12 mouse cellular contexts compared by ENCODE assay signal in genomic region chr2:119311544-119311943, GRCm38 (mm10). TPM values are rescaled to one million over a fixed set of nuclear protein-coding genes. Genes with fewer than 3 reads are reported as not detected.
A peak's percentile ranks its signal among the peaks of the same experiment; 100 is the strongest.
DNase-seq lines count a peak whose midpoint lies in the region; ATAC-seq lines count a peak whose summit lies in the region.
"Had no signal": no experiment of that assay in that cellular context is flagged by ENCODE, and none has a peak within 500 bp of the region (broad histone marks: within the 10 kb centered on the region; RNA-seq: fewer than 3 reads in every experiment).

No protein-coding gene starts in this region.

- H3K36me3 ChIP-seq in hindbrain, embryonic 10.5 days, result no peaks in the 10 kb centered on the region
- H3K36me3 ChIP-seq in hindbrain, embryonic 16.5 days (ENCODE audit: control insufficient read depth, insufficient read depth, low read length), result no peaks in the 10 kb centered on the region
- no peaks in the 10 kb centered on the region for H3K36me3 ChIP-seq in heart, embryonic 14.5 days (ENCODE audit: control insufficient read depth, insufficient read depth, low read length)
- no peaks in the 10 kb centered on the region for H3K36me3 ChIP-seq in midbrain, embryonic 15.5 days (replicated peaks)
- no peaks in the 10 kb centered on the region for H3K36me3 ChIP-seq in midbrain, embryonic 14.5 days (ENCODE audit: control insufficient read depth, insufficient read depth, low read length)
- H3K36me3 ChIP-seq: hindbrain, embryonic 15.5 days had no signal

- WGBS in hindbrain, embryonic 10.5 days, result 54% methylated on average over 12 of the region's 12 CpGs
- WGBS in hindbrain, embryonic 16.5 days, result 53% methylated on average over 12 of the region's 12 CpGs
- 40% methylated on average over 12 of the region's 12 CpGs for WGBS in heart, embryonic 14.5 days
- WGBS in midbrain, embryonic 15.5 days, result 60% methylated on average over 12 of the region's 12 CpGs
- 54% methylated on average over 12 of the region's 12 CpGs for WGBS in midbrain, embryonic 14.5 days

- peaks cover 5% of the 10 kb centered on the region; the same call in 1 of the 2 replicates for H3K9me3 ChIP-seq in hindbrain, embryonic 10.5 days
- peaks cover 2% of the 10 kb centered on the region; the same call in 1 of the 2 replicates for H3K9me3 ChIP-seq in hindbrain, embryonic 16.5 days (ENCODE audit: control insufficient read depth, low read length)
- H3K9me3 ChIP-seq in heart, embryonic 14.5 days (ENCODE audit: control insufficient read depth, low read length), result peaks cover 4% of the 10 kb centered on the region; the same call in 1 of the 2 replicates
- no peaks in the 10 kb centered on the region for H3K9me3 ChIP-seq in midbrain, embryonic 15.5 days
- no peaks in the 10 kb centered on the region for H3K9me3 ChIP-seq in midbrain, embryonic 14.5 days (ENCODE audit: control insufficient read depth, low read length)
- H3K9me3 ChIP-seq: hindbrain, embryonic 15.5 days had no signal

- H3K4me1 ChIP-seq in hindbrain, embryonic 10.5 days (replicated peaks), result peaks cover 48% of the 10 kb centered on the region
- H3K4me1 ChIP-seq in hindbrain, embryonic 16.5 days (ENCODE audit: control insufficient read depth, insufficient read depth, low read depth, low read length), result 0 out of 2 replicates have a peak, but pooled peaks cover 2% of the 10 kb centered on the region
- peaks cover 0 to 2% of the 10 kb centered on the region in 2 experiments; a peak in 1 of 4 replicates for H3K4me1 ChIP-seq in heart, embryonic 14.5 days (ENCODE audit: control insufficient read depth in 2 of 2, insufficient read depth in 2 of 2, low read length in 2 of 2)
- H3K4me1 ChIP-seq in midbrain, embryonic 15.5 days, result 0 out of 2 replicates have a peak, but pooled peaks cover 3% of the 10 kb centered on the region
- H3K4me1 ChIP-seq in midbrain, embryonic 14.5 days (ENCODE audit: control insufficient read depth, insufficient read depth, low read length), result 0 out of 2 replicates have a peak, but pooled peaks cover 7% of the 10 kb centered on the region

- H3K27me3 ChIP-seq in hindbrain, embryonic 10.5 days (ENCODE audit: insufficient read depth, poor library complexity, severe bottlenecking), result peaks cover 41% of the 10 kb centered on the region
- peaks cover 4% of the 10 kb centered on the region for H3K27me3 ChIP-seq in hindbrain, embryonic 16.5 days (replicated peaks; ENCODE audit: control insufficient read depth, insufficient read depth, low read length)
- H3K27me3 ChIP-seq in heart, embryonic 14.5 days (ENCODE audit: control insufficient read depth, insufficient read depth, low read length), result no peaks in the 10 kb centered on the region
- peaks cover 24% of the 10 kb centered on the region for H3K27me3 ChIP-seq in midbrain, embryonic 15.5 days (replicated peaks)
- 0 out of 2 replicates have a peak, but pooled peaks cover 6% of the 10 kb centered on the region for H3K27me3 ChIP-seq in midbrain, embryonic 14.5 days (ENCODE audit: control insufficient read depth, insufficient read depth, low read length)

- H3K4me3 ChIP-seq in hindbrain, embryonic 10.5 days, result no peak overlapping the region
- no peak overlapping the region for H3K4me3 ChIP-seq in hindbrain, embryonic 16.5 days (ENCODE audit: low read length)
- H3K4me3 ChIP-seq in heart, embryonic 14.5 days (ENCODE audit: control insufficient read depth in 1 of 2, insufficient read depth in 1 of 2, low read depth in 1 of 2, low read length in 2 of 2), result no peak overlapping the region
- H3K4me3 ChIP-seq in midbrain, embryonic 15.5 days, result no peak overlapping the region
- H3K4me3 ChIP-seq in midbrain, embryonic 14.5 days (replicated peaks; ENCODE audit: low read depth, low read length), result no peak overlapping the region
- H3K4me3 ChIP-seq: hindbrain, embryonic 15.5 days had no signal

- DNase-seq in hindbrain, embryonic 10.5 days (ENCODE audit: low spot score), result no peak
- DNase-seq in kidney, postnatal 10 days, result peak; percentile 86
- DNase-seq in lung, postnatal 36 days, result peak; percentile 58
- no peak for DNase-seq in MN1 (ENCODE audit: low spot score)
- no peak for DNase-seq in midbrain, embryonic 14.5 days
- DNase-seq: cerebellum, adult 2 months; lung, embryonic 14.5 days; right cerebral cortex, adult 18-20 months had no signal

- ATAC-seq in hindbrain, embryonic 16.5 days, result no peak
- ATAC-seq in heart, embryonic 14.5 days (ENCODE audit: insufficient number of reproducible peaks, insufficient read depth, low FRiP score, low read depth), result no peak
- ATAC-seq in midbrain, embryonic 15.5 days (replicated peaks), result no peak
- no peak for ATAC-seq in midbrain, embryonic 14.5 days (ENCODE audit: low FRiP score, low TSS enrichment)

- H3K4me2 ChIP-seq in hindbrain, embryonic 16.5 days (ENCODE audit: low read length), result no peak overlapping the region
- no peak overlapping the region for H3K4me2 ChIP-seq in heart, embryonic 14.5 days (ENCODE audit: low read length)
- no peak overlapping the region for H3K4me2 ChIP-seq in midbrain, embryonic 15.5 days
- H3K4me2 ChIP-seq in midbrain, embryonic 14.5 days (ENCODE audit: low read length), result no peak overlapping the region
- H3K4me2 ChIP-seq: hindbrain, embryonic 15.5 days; lung, embryonic 14.5 days had no signal

- peak overlapping the region; percentile 51; the same call in 1 of the 2 replicates for H3K27ac ChIP-seq in hindbrain, embryonic 10.5 days
- no peak overlapping the region for H3K27ac ChIP-seq in hindbrain, embryonic 16.5 days (ENCODE audit: low read depth, low read length)
- H3K27ac ChIP-seq in heart, embryonic 14.5 days (replicated peaks in 1 of 2; ENCODE audit: control insufficient read depth in 1 of 2, insufficient read depth in 1 of 2, low read depth in 2 of 2, low read length in 2 of 2), result peak overlapping the region; percentile 59 to 60
- H3K27ac ChIP-seq in midbrain, embryonic 15.5 days, result no peak overlapping the region
- no peak overlapping the region for H3K27ac ChIP-seq in midbrain, embryonic 14.5 days (replicated peaks; ENCODE audit: low read depth, low read length)
- H3K27ac ChIP-seq: hindbrain, embryonic 15.5 days had no signal

- H3K9ac ChIP-seq in hindbrain, embryonic 16.5 days (ENCODE audit: low read depth, low read length), result no peak overlapping the region
- no peak overlapping the region for H3K9ac ChIP-seq in heart, embryonic 14.5 days (ENCODE audit: low read length)
- H3K9ac ChIP-seq in midbrain, embryonic 15.5 days, result no peak overlapping the region
- H3K9ac ChIP-seq in midbrain, embryonic 14.5 days (replicated peaks; ENCODE audit: low read length), result no peak overlapping the region
- H3K9ac ChIP-seq: hindbrain, embryonic 15.5 days; lung, embryonic 14.5 days had no signal

RNA-seq across cellular contexts. Expression of gene Dll4, which starts 14.0 kb away (rescaled TPM):
- polyA plus RNA-seq in hindbrain, embryonic 10.5 days (2016; fragmentation: Nextera tagmentation; extraction: Ambion mirVana), result 4.7 and 5.8 TPM in 2 replicates
- 5.3 and 6.0 TPM in 2 replicates for polyA plus RNA-seq in hindbrain, embryonic 16.5 days (2015; fragmentation: Nextera tagmentation; extraction: Ambion mirVana)
- 6.9 and 8.8 TPM in 2 replicates for polyA plus RNA-seq in heart, embryonic 14.5 days (2014; fragmentation: Nextera tagmentation; extraction: Ambion mirVana)
- polyA plus RNA-seq in midbrain, embryonic 15.5 days (2015; fragmentation: Nextera tagmentation; extraction: Ambion mirVana), result 5.2 and 5.3 TPM in 2 replicates
- 4.0 and 4.4 TPM in 2 replicates for polyA plus RNA-seq in midbrain, embryonic 14.5 days (2014; fragmentation: Nextera tagmentation; extraction: Ambion mirVana)

RNA-seq across cellular contexts. Expression of gene Vps18, which starts 23.0 kb away (rescaled TPM):
- 23.1 and 26.7 TPM in 2 replicates for polyA plus RNA-seq in hindbrain, embryonic 10.5 days (2016; fragmentation: Nextera tagmentation; extraction: Ambion mirVana)
- polyA plus RNA-seq in hindbrain, embryonic 16.5 days (2015; fragmentation: Nextera tagmentation; extraction: Ambion mirVana), result 28.2 and 30.4 TPM in 2 replicates
- 7.8 and 8.7 TPM in 2 replicates for polyA plus RNA-seq in heart, embryonic 14.5 days (2014; fragmentation: Nextera tagmentation; extraction: Ambion mirVana)
- polyA plus RNA-seq in midbrain, embryonic 15.5 days (2015; fragmentation: Nextera tagmentation; extraction: Ambion mirVana), result 31.7 and 32.3 TPM in 2 replicates
- 19.3 and 22.6 TPM in 2 replicates for polyA plus RNA-seq in midbrain, embryonic 14.5 days (2014; fragmentation: Nextera tagmentation; extraction: Ambion mirVana)

RNA-seq across cellular contexts. Expression of gene Chac1, which starts 39.5 kb away (rescaled TPM):
- 0.67 and 0.81 TPM in 2 replicates for polyA plus RNA-seq in hindbrain, embryonic 10.5 days (2016; fragmentation: Nextera tagmentation; extraction: Ambion mirVana)
- 12.3 and 14.9 TPM in 2 replicates for polyA plus RNA-seq in hindbrain, embryonic 16.5 days (2015; fragmentation: Nextera tagmentation; extraction: Ambion mirVana)
- polyA plus RNA-seq in heart, embryonic 14.5 days (2014; fragmentation: Nextera tagmentation; extraction: Ambion mirVana), result 0.32 and 0.67 TPM in 2 replicates
- 8.1 and 9.0 TPM in 2 replicates for polyA plus RNA-seq in midbrain, embryonic 15.5 days (2015; fragmentation: Nextera tagmentation; extraction: Ambion mirVana)
- 5.0 and 8.4 TPM in 2 replicates for polyA plus RNA-seq in midbrain, embryonic 14.5 days (2014; fragmentation: Nextera tagmentation; extraction: Ambion mirVana)

RNA-seq across cellular contexts. Expression of gene Rhov, which starts 40.5 kb away (rescaled TPM):
- 1.2 and 3.8 TPM in 2 replicates for polyA plus RNA-seq in hindbrain, embryonic 10.5 days (2016; fragmentation: Nextera tagmentation; extraction: Ambion mirVana)
- polyA plus RNA-seq in hindbrain, embryonic 16.5 days (2015; fragmentation: Nextera tagmentation; extraction: Ambion mirVana), result 48.2 and 56.9 TPM in 2 replicates
- 0.19 TPM in 1 of 2 replicates, not detected in the other for polyA plus RNA-seq in heart, embryonic 14.5 days (2014; fragmentation: Nextera tagmentation; extraction: Ambion mirVana)
- 43.3 and 45.5 TPM in 2 replicates for polyA plus RNA-seq in midbrain, embryonic 15.5 days (2015; fragmentation: Nextera tagmentation; extraction: Ambion mirVana)
- 19.9 and 27.1 TPM in 2 replicates for polyA plus RNA-seq in midbrain, embryonic 14.5 days (2014; fragmentation: Nextera tagmentation; extraction: Ambion mirVana)

Comparison
In these comparisons a context has a peak if more than half of its experiments do, and no peak if none do; other contexts are left out.
1. H3K27ac ChIP-seq: peak in hindbrain, embryonic 10.5 days (single experiment) and heart, embryonic 14.5 days (2 of 2); none in hindbrain, embryonic 16.5 days (single experiment), midbrain, embryonic 15.5 days (single experiment) and midbrain, embryonic 14.5 days (single experiment).
2. DNase-seq: peak in kidney, postnatal 10 days (single experiment) and lung, postnatal 36 days (single experiment); none in hindbrain, embryonic 10.5 days (single experiment), MN1 (single experiment) and midbrain, embryonic 14.5 days (single experiment).